Mouse (Mus musculus) embryo, embryonic 11.5 days (tissue): ENCODE measurements at regions not wholly inside any gene's neighbourhood (a gene's known extent, or its start where the extent isn't known, plus 50 kb on each side); places are given as distances from the start of the nearest gene placed in this dataset.
A peak's percentile ranks its signal among the peaks of the same experiment; 100 is the strongest.

Experiments used
- DNase-seq: peaks from one replicate; pipeline ENCODE4 v3.0.0-alpha.2; 2012; ENCODE audit warnings: low read depth, low spot score

DNA sequence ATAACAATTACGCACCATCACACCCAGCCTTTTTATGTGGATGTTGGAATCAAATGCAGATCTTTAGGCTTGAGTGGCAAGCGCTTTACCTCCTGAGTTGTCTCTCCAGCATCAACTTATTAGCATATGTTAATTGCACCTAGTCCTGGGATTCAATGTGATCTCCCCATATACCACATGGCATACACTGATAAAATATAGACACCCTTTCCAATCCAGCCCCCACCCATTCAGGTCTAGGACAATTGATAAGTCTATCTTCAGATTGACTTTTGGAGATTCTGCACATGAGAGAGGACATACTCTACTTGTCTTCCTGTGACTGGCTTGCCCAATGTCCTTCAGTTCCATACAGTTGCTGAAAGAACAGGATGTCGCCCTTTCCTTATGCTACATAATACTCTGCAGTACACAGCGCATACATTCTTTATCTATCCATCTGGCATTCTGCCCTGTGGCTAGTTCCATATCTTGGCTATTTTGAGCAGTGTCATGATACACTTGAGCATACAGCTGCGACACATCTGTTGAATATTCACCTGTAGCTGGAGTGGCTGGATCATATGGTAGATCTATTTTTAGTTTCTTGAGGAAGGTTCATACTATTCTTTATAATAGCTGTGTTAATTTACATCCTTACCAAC lies 120.3 kb downstream of the Gsdmc2 start:
- no peak for DNase-seq

DNA sequence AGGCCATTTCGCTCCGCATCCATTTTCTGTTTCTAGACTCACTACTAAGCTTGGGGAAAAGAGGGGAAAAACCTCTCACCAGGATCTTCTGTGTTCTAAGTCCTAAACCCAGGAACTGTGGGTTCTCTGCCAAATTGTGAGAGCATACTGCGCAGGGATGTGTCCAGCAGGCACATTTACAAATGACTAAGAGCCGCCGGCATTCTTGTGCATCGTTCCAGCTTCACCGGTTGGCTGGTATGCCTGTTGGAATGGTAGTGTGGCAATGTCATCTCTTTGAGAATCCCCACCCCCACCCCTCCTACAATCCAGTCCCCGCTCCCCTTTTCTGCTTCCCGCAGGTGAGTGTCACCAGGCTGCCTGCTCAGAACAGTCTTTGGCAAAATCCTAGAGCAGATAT lies 122.0 kb downstream of the Gsdmc2 start:
- no peak for DNase-seq

DNA sequence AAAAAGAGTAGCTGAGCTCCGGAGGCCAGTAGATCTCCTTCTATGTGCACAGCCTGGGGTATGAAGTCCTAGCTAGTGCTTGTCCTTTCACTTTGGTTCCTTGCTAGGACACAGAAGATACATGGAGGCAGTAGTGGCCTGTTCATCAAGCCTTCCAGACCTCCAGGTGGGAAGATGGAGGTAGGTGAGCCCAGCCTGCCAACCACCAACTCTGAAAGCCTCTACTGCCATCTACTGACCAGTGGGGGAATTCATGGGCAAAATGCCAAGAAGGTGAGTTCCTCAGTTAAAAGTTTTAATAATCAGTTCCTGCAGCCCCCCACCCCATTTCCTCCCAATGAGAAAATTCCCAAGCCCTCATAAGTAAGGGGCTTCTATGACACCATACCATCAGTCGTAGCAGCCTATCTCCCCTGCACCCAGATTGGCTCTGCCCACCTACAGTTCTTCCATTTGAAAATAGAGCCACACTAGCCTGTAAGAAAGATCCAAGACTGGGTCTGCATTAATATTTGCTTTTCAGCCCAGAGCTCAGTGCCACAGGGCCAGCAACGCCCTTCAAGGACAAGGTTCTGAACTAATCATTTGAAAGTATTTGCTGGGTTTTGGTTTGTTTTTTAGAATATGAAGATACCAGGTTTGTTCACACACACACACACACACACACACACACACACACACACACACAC lies 123.2 kb downstream of the Gsdmc2 start:
- peak; percentile 34 for DNase-seq

DNA sequence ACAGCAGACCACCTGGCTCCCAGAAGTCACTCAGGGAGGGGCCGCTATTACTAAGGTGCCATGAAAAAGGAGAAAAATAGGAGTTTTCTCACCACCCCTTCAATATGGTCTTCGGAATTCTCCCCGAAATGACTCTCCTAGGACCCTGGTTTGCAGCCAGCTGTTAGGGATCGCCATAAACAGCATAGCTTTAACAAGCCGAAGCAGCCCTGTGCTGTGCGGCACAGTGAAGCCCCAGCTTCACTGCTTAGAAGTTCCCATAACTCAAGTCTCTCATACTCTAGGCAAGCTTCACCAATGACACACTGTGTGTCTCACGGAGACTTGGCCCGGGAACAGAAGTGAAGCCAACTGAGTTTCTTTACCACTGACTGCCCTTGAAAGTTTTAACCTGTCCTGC lies 127.2 kb downstream of the Gsdmc2 start:
- no peak for DNase-seq

DNA sequence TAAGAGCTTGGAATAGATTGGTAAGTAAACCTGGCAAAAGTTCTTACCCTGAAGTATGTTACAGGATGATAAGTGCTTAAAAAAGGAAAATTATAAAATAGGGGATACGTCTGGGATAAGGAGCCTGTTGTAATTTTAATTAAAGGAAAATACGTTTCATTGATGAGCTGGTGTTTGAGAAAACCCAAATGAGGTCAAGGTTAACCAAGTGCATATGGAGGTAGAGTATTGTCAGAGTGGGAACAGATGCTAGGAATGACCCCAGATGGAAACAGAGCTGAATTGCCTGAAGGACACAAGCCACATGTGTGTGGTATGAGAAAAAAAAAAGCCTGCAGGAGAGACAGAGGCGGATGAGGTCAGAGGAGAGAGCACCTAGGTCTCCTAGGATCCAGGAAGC lies 131.3 kb downstream of the Gsdmc2 start:
- DNase-seq: no peak

DNA sequence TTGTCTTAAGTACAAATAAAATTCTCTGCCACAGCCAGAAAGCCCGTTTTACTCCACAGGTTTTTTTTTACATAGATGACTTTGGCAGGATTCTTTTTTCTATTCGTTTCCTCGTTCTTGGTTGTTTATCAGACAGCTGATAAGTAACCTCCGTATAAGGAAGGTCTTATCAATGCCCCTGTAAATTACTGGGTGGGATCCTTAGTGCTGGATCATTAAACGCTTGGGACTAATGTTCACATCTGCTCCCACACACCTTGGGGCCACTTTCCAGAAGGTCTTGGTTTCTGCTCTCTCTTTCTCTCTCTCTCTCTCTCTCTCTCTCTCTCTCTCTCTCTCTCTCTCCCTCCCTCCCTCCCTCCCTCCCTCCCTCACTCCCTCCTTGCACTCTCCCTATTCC lies 134.6 kb downstream of the Gsdmc2 start:
- DNase-seq: no peak

DNA sequence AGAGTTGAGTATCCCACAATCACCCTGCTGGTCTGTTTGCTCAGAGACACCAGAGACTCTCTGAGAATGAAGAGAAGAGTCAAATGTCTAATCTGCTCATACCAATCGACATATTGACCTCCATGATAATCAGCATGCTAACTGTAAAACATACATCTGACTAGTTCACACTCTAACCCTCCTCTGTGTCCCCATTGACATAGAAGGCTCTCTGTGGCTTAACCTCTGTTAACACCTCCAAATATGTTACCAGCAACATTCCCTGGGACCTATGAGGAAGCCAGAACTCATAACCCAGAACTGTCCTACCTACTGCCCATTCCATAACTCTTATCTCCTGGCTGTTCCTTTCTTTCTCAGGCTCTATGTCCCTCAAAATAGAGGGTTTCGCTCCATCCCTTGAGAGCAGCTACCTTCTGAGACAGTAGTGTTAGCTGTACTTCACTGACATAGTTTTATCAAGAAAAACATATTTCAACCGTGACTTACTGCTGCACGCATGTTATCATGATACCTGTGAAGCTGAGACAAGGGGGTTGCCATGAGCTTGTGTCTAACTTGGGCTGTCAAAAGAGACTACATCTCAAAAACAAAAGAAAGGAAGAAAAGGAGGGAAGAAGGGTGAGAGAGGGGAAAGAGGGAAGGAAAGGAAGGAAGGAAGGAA lies 135.6 kb downstream of the Gsdmc2 start:
- no peak for DNase-seq

DNA sequence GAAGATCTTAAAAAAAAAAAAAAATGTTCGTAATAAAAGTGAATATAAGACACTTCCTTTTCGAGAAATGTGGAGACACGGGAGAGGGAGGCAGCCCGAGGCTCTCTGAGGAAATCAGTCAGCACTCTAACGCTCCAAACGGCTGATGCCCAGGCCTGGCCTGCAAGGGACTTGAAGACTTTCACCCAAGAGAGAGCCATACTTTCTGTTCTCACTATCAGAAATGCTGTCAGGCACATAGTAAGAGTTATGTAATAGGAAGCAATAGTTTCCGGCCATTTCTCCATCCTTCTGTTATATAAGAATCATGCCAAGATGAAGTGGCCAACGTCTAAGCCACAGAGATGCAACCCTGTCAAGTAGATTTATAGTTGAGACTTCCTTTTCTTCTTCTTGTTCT lies 140.3 kb downstream of the Gsdmc2 start:
- DNase-seq: no peak

DNA sequence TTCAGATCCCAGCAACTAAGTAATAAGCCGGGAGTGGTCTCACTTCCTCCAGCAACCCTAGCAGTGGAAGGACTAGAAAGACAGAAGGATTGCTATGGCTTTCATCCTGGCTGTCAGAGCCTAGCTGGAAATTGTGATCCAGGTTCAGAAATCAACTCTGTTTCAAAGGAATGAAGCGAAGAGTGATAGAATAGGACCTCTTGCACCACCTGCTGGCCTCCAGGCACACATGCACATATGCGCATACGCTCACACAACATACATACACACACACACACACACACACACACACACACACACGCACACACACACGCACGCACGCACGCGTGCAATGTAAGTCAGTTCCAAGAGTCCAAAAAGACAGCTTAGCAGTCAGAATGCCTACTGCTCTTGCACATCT lies 147.1 kb downstream of the Gsdmc2 start:
- no peak for DNase-seq

DNA sequence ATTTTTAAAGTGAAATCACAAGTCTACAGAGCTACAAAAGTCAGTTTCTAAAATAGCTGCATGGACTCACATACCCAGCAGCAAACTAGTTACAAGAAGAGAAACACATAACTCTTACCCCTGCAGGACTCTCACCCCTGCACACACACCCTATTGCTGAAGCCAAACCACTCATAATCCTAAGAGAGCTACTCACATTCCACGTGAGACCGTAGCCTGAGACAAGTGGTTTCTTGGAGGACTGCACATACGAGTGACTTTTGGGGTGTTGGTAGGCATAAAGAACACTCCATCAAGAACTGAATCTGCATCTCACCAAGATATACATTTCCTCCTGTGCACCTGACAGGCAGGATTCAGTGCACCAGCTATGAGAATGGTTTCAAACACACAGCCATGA lies 150.8 kb downstream of the Gsdmc2 start:
- DNase-seq: no peak

DNA sequence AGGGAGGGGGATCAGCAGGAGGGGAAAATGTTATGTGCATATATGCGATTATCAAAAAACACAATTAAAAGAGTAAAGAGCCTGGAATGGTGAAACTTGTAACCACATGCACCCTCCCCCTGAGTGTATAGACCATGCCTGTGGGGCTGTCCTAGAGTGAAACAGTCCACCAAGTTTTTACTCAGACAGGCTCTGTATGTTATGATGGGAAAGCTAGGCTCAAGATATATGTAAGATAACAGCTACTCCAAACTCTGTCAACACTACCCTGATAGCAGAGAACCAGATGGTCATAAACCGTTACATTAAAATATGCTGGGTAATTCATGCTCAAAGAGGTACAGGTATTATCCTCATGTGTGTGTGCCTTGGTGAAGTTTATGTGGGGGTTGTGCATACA lies 151.4 kb downstream of the Gsdmc2 start:
- DNase-seq: no peak

DNA sequence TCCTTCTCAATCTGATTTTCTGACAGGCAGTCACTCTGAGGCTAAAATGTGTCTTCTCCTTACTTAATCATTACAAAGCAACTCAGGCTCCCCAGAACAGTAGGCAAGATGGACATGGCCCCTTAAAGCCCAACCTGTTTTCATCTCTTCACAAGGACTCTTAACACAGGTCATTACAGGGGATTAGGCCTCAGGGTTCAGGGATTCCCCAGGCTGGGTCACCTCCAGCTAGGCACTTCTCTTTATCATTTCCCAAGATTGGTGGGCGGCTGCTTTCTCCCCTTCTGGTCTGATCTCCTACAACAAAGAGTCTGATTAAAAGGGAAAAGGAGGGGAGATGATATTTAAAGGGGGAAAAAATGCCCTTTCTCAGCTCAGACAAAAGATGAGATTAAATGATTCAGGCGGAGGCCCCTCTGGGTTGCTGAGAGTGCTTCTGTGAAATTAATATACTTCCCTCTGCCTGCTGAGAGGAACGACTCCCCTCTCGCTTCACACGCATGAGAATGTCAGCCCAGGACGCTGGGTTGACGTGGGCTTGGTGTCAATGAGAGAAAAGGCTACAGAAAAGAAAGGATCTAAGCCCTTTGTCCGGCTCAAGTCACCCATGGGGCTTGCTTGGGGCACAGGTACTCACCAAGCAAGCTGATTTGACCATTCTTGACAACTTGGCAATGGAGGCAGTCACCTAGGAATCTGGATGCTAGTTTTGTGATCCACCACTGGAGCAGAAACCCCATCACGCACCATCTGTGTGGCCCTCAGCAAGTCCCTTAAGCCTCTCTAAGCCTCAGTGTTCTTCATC lies 152.3 kb downstream of the Gsdmc2 start:
- no peak for DNase-seq

DNA sequence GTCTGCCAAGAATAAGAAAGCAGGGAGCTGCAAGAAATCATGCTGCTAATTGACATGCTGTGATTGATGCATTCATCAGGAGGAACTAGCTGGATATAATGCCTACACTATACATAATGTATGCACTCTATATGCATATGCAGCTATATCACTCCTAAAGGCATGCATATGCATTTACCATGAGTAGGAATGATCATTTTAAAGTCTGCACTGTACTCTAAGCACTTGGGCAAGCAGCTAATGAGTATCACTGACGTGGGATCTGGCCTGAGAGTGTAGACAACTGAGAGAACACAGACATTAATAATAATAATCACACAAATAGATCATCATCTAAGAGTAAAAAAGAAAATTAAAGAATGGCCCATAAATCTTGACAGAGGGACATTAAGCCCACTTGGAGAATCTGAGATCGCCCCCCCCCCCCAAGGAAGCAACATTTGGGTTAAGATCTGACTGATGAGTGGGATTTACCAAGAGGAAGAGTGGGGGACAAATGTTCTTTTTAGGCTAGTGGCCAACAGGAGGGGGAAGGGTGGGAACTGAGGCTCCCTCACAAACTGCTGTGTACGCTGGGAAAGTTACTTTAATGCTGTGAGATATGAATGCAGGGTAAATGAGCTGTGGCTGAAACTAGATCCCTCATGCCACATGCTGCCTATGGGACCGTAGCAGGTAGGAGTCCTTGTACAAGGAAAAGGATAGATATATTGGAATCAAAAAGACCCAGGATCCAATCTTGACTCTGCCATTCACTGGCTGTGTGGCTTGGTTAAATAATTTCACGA lies 155.0 kb downstream of the Gsdmc2 start:
- no peak for DNase-seq

DNA sequence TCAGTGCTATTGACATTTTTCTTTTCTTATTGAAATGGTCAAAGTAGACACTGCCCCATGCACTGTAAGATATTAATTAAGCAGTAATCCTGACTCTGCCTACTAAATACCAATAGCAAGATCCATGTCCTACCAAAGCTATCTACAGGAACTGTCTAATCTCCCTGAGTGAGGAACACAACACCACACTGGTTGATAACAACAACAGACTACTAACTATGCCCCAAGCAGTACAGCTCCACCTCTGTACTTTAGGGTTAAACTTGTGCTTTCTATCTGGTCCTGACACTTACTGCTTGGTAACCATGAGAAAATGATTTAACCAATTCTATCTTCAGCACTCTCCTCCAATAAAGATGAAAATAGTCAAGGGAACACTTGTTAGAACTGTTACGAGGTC lies 157.1 kb downstream of the Gsdmc2 start:
- DNase-seq: no peak

DNA sequence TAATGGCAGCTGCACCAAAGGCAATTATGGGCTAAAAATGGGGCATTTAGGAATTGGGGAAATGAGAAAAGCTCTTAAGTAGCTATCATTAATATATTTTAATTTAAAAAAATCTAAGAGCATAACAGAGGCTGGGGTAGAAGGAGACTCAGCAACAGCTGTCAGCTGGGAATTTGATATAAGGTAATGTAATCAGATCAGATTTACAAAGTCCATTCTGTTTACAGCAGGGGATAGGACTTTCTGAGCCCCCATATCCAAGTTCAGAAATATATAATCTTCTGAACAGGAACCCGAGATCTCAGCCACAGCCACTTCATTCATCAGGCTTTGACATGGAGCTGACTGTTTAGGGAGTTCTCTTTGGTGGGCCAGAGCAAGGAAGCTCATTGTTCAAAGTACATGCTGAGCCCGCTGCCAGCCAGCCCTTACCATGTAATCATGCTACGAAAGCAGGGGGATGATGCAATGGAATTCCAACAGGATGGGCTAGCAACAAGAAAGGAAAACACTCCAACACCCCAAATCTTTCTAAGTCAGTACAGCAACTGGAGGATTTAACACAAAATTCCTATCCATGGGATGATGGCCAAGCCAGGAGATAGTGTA lies 157.9 kb downstream of the Gsdmc2 start:
- no peak for DNase-seq

DNA sequence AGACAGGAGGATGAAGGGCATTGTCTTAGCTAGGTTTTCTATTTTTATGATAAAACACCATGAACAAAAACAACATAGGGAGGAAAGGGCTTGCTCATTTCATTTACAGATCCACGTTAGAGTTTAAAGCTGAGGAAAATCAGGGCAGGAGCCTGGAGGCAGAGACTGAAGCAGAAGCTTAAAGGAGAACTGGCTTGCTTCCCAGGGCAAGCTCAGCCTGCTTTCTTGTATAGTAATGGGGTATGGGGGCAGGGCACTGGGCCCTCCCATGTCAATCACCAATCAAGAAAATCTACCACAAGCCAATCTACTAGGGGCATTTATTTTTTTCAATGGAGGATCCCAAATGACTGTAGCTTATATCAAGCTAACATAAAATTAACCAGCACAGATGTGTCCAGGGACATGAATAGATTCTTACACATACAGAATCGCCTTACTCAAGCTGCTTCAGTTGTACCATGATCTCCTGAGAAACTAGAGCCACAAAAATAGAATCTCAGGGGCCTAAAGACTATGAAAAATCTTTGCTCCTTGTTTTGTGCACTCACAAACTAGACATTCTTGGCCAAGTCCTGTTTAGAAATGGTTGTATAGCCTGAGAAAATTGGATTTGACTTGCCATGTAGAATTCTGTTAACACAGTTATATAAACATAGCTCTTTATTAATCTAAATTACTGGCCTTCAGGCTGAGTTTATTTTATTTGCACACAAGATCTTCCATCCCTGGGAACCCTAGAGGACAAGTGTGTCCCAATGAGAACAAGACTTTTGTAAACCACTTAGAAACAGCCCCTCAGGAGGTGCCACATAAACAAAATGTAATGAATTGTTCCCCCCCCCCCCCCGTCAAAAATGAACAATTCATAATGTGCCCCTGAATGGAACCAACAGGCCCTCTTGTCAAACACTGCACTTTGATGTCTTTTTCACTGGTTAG lies 164.7 kb downstream of the Gsdmc2 start:
- DNase-seq: no peak

DNA sequence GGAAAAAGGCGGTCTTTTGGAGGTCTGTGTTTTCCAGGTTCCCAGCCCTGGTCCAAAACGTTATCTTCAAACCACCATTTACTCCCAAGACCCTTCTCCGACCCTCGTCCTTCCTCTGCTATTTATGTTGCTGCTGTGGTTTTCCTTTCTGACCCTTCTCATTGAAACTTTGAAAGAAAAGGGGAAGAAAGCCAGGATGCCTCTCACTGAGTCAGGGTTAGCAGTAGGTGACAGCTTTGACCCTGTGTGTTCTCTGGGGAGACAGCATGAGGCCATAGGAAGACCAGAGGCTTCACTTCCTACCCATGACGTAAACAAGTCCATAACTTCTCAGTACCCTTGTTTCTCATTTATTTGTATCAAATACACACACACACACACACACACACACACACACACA lies 166.1 kb downstream of the Gsdmc2 start:
- no peak for DNase-seq

DNA sequence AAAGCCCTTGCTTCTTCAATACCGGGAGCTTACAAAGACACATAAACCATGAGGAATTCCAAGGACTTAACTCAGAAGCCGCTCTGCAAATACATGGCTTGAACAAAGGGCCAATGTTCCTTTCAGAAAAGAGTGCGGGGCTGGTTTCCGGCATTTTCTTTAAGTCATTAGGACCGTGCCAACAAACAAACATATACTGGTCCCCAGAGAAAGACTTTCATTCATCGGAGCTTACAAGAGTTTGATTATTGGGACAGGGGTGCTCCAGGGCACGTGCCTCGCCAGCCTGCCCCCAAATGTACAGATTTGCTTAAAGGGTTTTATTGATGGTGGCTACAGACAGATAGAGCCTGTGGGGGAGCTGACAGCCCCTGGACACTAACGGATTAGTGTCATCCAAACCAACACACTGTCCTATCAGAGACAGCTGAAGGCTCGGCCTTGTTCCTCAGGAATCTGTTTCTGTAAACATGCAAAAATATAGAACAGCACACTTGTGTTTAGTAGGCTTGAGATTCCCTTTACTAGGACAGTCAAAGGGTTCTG lies 169.4 kb downstream of the Gsdmc2 start:
- no peak for DNase-seq

DNA sequence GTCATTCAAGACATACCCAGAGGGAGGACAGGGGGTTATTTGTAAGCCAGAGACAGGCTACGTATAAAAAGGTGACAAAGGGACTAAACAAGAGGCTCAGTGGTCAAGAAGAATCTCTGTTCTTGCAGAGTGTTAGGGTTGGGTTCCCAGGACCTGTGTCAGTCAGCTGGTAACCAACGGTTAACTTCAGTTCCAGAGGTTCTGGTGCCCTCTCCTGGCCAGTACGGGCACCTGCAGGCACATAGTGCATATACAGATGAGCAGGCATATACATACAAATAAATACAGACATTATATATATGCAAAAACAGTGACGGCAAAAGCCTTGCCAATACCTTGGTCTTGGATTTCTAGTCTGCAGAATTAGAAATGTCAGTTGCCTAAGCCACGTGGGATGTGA lies 170.6 kb downstream of the Gsdmc2 start:
- no peak for DNase-seq

DNA sequence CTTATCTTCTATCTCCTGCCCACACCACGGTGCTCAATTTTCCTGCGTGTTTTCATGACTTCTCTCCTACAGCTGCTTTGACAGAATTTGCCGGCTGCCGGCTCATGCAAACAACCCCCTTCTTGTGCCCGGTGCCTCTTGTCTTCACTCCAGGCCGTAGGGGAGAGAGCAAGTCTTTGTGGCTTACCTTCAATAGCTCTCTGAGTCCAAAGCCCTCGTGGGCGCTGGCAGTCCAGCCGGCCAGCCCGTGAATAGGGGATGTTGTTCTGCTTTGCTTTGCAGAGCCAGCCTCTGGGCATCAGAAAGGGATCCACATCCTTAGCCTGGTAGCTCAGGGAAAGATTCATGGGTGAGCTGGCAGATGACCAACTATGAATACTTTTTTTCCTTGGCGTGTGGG lies 173.9 kb downstream of the Gsdmc2 start:
- no peak for DNase-seq
